Mouse (Mus musculus) embryo, embryonic 10.5 days (tissue): ENCODE results near the gene Map3k6.
A peak's percentile ranks its signal among the peaks of the same experiment; 100 is the strongest.

Source experiments
- DNase-seq: peaks from one replicate; pipeline ENCODE4 v3.0.0-alpha.2; 2015; ENCODE audit warnings: low spot score

Map3k6 gene

DNA sequence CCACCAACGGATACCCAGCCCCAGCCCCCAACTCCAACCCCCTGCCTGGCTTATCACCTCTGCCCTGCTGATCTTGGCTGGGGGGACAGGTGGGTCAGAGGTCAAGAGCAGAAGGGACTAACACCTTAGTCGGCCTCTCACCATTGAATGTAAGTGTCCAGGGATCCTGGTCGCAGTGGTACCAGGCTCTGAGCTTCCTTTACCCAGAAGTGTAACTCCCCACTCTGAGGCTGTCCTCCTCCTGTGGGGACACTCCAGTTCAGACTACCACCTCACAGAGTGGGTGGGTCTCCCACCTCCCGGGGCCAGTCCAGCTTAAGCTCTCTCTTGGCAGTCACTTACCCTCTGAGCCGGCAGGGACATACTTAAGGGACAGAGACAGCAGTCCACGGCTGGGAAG lies 14.8 kb downstream of the Map3k6 start:
- no peak for DNase-seq

DNA sequence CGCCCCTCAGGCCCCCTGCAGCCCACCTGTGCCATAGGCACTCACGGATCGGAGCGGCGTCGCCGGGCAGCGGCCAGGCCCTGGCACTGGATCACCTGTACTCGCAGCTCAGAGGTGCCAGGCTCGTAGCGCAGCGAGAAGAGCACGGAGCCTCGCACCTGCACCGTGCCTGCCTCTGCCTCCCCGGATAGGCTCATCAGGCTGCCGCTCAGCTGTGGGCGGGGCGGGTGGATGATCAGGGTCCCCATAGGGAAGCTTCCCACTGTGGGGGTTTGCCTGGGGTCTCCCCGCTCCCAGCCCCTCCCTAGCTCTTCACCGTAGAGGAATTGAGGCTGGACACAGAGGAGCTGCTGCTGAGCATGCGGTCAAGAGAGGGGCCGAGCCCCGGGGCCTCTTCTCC lies 16.2 kb downstream of the Map3k6 start:
- no peak for DNase-seq

DNA sequence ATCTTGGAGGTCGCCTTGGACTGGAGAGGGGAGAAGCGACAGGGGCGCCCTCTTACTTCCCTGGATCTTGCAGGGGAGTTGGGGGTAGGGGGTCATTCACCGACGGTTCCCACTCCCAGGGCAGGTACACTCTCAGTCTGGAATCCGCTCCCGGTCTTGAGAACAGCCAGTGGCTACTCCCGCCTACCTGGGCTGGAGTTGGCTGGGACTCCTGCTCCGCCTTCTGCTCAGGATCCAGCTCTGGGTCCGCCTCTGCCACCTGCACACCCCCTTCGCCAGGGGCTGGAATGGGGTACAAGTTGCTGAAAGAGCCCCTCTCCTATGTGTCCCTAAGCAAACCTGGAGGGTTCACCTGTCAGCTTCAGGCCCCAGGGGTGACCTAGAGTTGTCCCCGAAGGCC lies 16.6 kb downstream of the Map3k6 start:
- no peak for DNase-seq

GRCm38 (mm10) chr4:133257798-133258408 lies 17.3 kb downstream of the Map3k6 start:
- DNase-seq, result no peak

GRCm38 (mm10) chr4:133261641-133262374 lies 21.2 kb downstream of the Map3k6 start:
- no peak for DNase-seq

DNA sequence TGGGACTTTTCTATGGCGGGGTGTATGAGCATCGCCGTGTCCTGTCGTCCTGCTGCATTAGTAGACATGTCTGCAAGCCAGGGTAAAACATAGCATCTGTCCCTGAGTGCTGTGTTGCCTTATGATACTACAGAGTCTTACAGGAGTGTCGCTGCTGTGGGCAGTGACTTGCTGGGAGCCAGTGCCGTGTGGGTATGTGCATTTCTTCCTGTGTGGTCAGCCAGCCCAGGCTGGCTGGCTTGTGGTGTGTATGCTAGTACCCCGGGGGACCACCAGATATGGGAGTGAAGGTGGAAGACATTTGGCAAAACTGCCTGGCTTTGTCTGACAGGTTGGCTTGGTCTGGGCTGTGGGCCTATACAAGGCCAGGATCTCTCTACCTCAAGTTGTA lies 21.8 kb downstream of the Map3k6 start:
- DNase-seq, result no peak

GRCm38 (mm10) chr4:133262882-133263281 lies 22.3 kb downstream of the Map3k6 start, which contains the start of gene Sytl1:
TSS of gene Sytl1 (minus strand) at chr4:133263113.
- DNase-seq, result no peak

GRCm38 (mm10) chr4:133263756-133264155 lies 23.1 kb downstream of the Map3k6 start:
- no peak for DNase-seq

DNA sequence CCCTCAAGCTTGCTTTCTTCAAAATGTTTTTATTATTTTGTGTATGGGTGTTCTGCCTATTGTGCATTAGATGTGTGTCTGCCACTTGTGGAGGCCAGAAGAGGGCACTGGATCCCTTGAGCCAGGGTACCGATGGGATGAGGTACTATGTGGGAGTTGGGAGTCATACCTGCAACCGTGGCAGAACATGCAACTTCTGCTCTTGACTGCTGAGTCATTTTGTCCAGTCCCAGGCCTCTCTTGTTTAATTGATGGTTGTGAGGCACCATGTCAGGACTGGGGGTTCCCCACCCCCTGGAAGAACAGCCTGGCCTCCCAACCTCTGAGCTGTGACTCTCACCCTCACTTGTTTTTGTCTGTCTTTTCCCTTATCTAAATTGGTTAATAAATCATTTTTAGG lies 23.9 kb downstream of the Map3k6 start:
- DNase-seq, result no peak

DNA sequence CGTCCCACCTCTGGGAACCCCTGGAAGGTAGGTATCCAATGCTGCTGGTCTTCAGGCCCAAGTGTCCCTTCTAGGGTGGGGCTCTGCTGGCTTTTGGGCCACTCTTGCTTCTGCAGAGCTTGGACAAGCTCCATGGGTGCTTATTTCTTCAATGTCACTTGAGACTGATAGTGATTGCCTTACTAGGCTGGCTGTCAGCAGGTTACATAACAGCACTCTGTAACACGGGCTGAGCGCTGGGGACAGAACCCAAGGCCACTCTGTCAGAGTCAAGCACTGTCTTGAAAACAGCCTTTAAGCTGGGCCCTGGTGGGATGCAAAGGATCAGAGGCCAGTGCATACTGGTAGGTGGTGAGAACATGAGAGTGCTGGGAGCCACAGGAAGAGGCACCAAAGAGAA lies 24.7 kb downstream of the Map3k6 start:
- DNase-seq, result no peak

DNA sequence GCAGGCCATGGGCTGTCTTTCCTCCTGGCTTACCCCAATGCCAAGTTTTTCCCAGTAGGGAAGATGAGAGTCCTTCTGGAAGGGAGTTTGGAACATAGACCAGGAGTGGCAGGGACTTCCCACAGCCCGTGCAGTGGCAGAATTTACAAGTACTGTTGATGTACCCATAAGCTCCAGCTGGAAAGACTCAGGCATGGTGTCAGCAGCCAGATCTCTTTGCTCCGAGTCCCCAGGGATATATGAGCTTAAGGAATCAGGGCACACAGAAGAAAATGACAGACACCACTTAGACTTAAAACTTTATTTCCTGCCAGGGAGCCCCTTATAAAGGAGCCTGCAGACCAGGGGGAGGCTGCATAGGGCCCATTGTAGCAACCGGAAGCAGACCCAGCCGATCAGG lies 25.1 kb downstream of the Map3k6 start:
- DNase-seq, result no peak

DNA sequence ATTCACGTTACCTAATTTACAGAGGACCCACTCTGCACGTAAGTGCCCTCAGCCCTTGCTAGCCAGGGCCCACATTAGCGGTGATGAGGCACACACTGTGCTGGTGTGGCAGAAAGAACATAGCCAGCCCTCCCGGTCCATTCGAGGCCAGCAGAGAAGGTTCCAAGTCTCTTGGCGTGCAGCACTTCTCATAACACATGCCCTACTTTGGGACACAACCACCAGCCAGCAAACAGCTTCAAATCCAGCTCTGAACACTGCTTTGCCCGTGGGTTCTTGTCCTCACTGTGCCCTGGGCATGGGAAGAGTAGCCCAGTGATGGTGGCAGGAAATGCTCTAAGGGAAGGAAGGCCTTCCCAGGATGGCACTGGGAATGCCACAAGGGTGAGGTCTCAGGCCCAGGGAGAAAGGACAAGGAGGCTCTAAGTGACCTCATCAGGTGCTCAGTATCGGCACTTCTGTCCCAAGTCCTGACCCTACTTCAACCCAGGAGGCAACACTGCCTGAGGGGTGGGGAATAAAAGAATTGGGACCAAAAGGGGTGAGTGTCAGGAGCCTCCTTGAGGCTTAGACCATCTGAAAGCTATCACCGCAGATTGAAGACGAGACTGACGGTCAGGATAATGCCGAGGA lies 25.7 kb downstream of the Map3k6 start:
- no peak for DNase-seq

- no peak for DNase-seq
These were observed 28.3 kb downstream of the Map3k6 start for GRCm38 (mm10) chr4:133268931-133269330.

GRCm38 (mm10) chr4:133269596-133269995 lies 29.0 kb downstream of the Map3k6 start:
- no peak for DNase-seq

- DNase-seq, result no peak
These were observed 30.3 kb downstream of the Map3k6 start for GRCm38 (mm10) chr4:133270929-133271328.

GRCm38 (mm10) chr4:133277104-133278026 lies 36.7 kb downstream of the Map3k6 start, which contains the start of gene Tmem222:
TSS of gene Tmem222 (minus strand) at chr4:133277792.
- peak; percentile 99 for DNase-seq

- DNase-seq, result no peak
These were observed 37.4 kb downstream of the Map3k6 start for GRCm38 (mm10) chr4:133278067-133278466.

- DNase-seq, result no peak
These were observed 37.9 kb downstream of the Map3k6 start for GRCm38 (mm10) chr4:133278482-133278881.

DNA sequence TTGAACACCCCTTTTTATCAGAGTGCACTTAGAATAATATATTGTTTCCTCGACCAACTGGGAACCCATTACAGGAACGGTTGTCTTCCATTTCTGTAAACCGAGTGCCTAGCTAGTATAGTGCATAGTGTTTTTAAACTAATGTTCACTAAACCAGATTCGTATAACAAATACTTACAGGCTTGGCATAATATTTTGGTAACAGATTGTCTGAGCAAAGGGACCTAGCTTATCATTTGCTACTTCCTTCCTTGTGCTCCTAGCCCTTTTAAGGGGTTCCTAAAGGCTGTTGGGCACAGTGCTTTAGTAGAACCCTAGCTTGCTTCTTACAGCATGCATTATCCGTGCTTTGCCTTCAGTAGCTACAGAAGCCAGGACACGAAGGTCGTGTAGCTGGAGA lies 40.9 kb downstream of the Map3k6 start:
- DNase-seq, result no peak

GRCm38 (mm10) chr4:133281951-133282481 lies 41.4 kb downstream of the Map3k6 start:
- peak; percentile 85 for DNase-seq

DNA sequence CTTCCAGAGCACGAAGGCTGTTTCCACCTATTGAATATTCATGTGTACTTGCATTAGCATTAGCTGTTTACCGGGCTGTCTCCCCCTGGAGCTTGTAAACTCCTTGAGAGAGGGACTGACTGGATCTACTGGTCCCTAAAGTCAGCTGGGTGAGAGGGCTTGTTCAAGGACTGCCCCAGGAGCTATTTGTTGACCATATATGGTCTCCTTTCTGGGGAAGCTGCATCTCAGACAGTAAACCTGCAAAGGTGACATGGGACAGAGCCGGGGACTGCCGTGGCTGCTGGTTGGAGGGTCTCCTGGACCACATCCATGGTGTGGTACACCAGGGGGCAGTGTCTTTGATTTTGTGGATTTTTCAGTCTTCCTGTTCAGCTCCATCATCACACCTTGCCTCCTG lies 42.0 kb downstream of the Map3k6 start:
- DNase-seq, result peak; percentile 59

DNA sequence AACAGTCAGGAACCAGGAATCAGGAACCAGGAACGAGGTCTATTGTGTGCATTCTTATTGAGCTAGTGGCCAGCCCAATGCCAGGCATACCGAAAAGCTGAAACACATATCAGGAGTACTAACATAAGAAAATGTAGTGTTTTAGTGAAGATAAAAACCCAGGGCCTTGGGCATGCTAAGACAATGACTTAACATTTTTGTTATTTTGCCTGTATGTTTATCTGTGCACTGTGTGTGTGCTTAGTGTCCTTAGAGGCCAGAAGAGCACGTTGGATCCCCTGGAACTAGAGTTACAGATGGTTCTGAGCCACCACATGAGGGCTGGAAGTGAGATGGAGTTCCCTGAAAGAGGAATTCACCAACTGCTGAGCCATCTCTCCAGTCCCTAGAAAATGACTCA lies 44.7 kb downstream of the Map3k6 start:
- no peak for DNase-seq
